Mouse (Mus musculus) right cerebral cortex, postnatal 10 days (tissue): Measurements from ENCODE around the gene Ccl17.
A peak's percentile ranks its signal among the peaks of the same experiment; 100 is the strongest.

ENCODE experiments used
- DNase-seq, 2 experiments: peaks; one replicate each; pipeline ENCODE4 v3.0.0; 2021; ENCODE audit warnings: low spot score in 2 of 2

Ccl17 gene

GRCm38 (mm10) chr8:94810153-94810552, at the start of gene Ccl17:
TSS of gene Ccl17 (plus strand) at chr8:94810453.
- no peak for DNase-seq

- no peak for DNase-seq
Observed at GRCm38 (mm10) chr8:94767035-94767434, 43.2 kb upstream of the Ccl17 start.

GRCm38 (mm10) chr8:94770945-94771344, 39.3 kb upstream of the Ccl17 start:
- peak; percentile 67 to 71 for DNase-seq

GRCm38 (mm10) chr8:94771941-94772670, 38.1 kb upstream of the Ccl17 start, which contains the start of gene Cx3cl1:
TSS of gene Cx3cl1 (plus strand) at chr8:94772009.
- peak; percentile 94 to 95 for DNase-seq

- DNase-seq = peak; percentile 59 to 62
Observed at GRCm38 (mm10) chr8:94773048-94773447, 37.2 kb upstream of the Ccl17 start.

GRCm38 (mm10) chr8:94773700-94774171, 36.5 kb upstream of the Ccl17 start:
- peak; percentile 81 to 88 for DNase-seq

- peak in 1 of 2 experiments; percentile 30 for DNase-seq
Observed at GRCm38 (mm10) chr8:94774601-94775000, 35.7 kb upstream of the Ccl17 start.

- DNase-seq = no peak
Observed at GRCm38 (mm10) chr8:94776346-94776745, 33.9 kb upstream of the Ccl17 start.

GRCm38 (mm10) chr8:94778036-94778435, 32.2 kb upstream of the Ccl17 start:
- DNase-seq = peak in 1 of 2 experiments; percentile 33

- DNase-seq = peak in 1 of 2 experiments; percentile 39
Observed at GRCm38 (mm10) chr8:94778473-94778872, 31.8 kb upstream of the Ccl17 start.

GRCm38 (mm10) chr8:94778895-94779533, 31.2 kb upstream of the Ccl17 start:
- no peak for DNase-seq

- peak in 1 of 2 experiments; percentile 29 for DNase-seq
Observed at GRCm38 (mm10) chr8:94779534-94780294, 30.5 kb upstream of the Ccl17 start.

- no peak for DNase-seq
Observed at GRCm38 (mm10) chr8:94780491-94781154, 29.6 kb upstream of the Ccl17 start.

- no peak for DNase-seq
Observed at GRCm38 (mm10) chr8:94781155-94781837, 29.0 kb upstream of the Ccl17 start.

- DNase-seq = peak; percentile 47 to 54
Observed at GRCm38 (mm10) chr8:94781838-94782235, 28.4 kb upstream of the Ccl17 start.

GRCm38 (mm10) chr8:94783890-94784289, 26.4 kb upstream of the Ccl17 start:
- DNase-seq = no peak

GRCm38 (mm10) chr8:94785247-94785985, 24.8 kb upstream of the Ccl17 start:
- DNase-seq = peak; percentile 34 to 41

GRCm38 (mm10) chr8:94785995-94786595, 24.2 kb upstream of the Ccl17 start:
- DNase-seq = no peak

GRCm38 (mm10) chr8:94787524-94788501, 22.4 kb upstream of the Ccl17 start:
- DNase-seq = no peak
